Mouse (Mus musculus): Measurements from ENCODE around the gene Tmem86a.

DNA sequence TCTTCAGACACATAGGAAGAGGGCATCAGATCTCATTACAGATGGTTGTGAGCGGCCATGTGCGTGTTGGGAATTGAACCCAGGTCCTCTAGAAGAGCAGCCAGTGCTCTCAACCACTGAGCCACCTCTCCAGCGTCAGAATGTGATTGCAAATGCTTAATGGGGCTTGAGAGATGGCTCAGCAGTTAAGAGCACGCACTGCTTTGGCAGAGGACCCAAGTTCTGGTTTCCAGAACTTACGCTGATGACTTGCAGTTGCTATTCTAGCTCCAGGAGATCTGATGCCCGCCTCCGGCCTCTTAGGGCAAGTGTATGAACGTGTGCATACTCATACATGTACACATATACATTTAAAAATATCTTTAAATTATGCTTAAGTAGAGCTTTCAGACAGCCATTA is 15.0 kb upstream of the Tmem86a start:
- TF ChIP-seq CTCF (IDR thresholded peaks at IDR 0.05; ENCODE audit: control insufficient read depth, insufficient read depth, low read length) (no peak), POLR2A (IDR thresholded peaks at IDR 0.05; ENCODE audit: borderline replicate concordance, control insufficient read depth, low read depth, low read length) (no peak)

All from bone marrow, adult 2 months (tissue).